Mouse (Mus musculus): ENCODE measurements around the gene Epop.

Gene Epop

DNA sequence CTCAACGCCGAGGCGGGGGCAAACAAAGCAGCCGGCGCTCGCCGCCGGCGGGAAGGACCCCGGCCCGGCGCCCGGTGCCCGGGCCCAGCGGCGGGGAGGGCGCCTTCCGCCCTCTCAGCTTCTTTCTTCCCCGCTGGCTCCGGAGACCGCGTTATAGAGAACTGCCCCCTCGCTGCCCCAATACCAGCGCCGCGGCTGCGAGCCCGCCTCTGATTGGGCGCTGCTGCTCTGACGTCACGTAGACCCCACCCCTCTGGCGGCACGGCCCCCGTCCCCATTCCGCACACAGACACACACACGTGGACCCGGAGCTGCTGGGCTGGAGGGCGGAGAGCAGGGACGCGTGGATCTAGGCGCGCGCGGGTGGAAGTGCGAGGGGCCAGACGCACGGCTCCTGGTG, at the start of gene Epop:
Epop (minus strand) TSS at position 127 of the 400 bp plus-strand sequence.
- peak; percentile 66 to 85 for DNase-seq (ENCODE audit: low spot score in 2 of 2)

DNA sequence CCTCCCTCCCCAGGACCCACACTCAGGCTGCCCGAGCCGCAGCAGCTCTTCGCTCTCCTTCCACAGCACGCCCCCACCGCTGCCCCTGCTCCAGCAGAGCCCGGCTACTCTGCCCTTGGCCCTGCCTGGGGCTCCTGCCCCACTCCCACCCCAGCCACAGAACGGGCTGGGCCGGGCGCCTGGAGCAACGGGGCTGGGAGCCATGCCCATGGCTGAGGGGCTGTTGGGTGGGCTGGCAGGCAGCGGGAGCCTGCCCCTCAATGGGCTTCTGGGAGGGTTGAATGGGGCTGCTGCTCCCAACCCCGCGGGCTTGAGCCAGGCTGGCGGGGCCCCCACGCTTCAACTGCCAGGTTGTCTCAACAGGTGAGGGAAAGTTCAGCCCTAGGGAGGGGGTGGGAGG, 48.8 kb upstream of the Epop start:
- no peak for DNase-seq (ENCODE audit: low spot score in 2 of 2)

DNA sequence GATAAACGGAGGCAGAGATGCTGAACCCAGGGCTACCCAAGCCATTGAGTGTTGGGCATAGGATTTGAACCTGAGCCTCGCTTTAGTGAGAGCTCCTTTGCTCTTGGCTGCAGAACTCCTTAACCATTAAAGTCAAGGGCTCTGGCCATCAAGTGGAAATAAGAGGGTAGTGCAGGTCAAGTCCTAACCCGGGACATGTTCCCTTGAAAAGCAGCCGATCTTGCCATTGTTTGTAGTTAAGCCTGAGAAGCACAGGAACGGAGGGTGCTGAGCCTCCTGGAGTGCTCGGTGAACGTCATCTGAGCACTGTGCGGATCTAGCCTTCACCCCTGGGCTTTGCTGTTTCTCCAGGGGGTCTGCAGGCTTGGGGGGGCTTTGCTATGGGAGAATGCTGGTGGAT, 48.3 kb upstream of the Epop start:
- DNase-seq (ENCODE audit: low spot score in 2 of 2): no peak

DNA sequence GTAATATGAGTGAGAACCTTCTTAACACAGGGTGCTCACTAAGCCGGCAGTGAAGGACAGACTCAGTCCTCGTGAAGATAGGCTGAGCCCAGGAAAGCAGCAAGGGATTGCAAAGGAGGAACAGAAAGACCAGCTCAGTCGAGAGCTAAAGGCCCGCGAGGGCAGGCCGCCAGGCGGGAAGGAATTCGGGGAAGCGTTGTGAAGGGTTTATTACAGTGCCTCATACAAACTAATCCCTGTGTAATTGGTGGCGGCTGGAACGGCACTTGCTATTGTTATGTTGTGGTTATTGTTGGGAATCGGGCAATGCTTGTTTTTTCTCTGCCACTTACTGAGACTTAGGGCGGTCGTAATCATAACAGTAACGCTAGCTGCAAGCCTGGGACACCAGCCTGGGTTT, 47.9 kb upstream of the Epop start:
- no peak for DNase-seq (ENCODE audit: low spot score in 2 of 2)

DNA sequence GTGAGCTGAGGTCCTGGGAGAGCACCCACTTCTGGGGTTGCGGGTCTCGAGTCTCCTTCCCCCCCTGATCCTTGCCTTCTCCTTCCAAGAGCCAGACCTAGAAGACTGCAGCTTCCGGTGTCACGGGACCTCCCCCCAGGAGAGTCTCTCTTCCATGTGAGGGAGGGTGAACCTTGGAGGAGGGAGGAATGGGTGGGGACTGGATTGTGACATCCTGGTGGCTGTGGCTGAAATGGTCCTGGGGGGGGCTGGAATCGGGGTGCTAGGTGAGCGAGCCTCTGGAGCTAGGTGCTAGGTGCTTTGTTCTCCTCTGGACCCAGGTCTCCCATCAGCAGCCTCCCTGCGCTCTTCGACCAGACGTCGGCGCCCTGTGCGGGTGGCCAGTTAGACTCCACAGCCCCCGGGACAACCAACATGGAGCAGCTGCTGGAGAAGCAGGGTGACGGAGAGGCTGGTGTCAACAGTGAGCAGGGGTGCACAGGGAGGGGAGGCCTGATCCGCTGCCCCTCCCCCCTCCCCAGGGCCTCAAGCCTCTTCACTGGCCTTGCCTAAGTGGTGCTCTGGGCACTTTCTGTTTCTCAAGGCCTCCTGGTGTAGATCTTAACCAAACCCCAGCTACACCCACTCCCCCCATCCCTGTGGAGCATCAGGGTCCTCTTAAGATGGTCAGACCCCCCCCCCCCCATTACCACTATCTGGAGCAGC, 46.7 kb upstream of the Epop start:
- DNase-seq (ENCODE audit: low spot score in 2 of 2): no peak

DNA sequence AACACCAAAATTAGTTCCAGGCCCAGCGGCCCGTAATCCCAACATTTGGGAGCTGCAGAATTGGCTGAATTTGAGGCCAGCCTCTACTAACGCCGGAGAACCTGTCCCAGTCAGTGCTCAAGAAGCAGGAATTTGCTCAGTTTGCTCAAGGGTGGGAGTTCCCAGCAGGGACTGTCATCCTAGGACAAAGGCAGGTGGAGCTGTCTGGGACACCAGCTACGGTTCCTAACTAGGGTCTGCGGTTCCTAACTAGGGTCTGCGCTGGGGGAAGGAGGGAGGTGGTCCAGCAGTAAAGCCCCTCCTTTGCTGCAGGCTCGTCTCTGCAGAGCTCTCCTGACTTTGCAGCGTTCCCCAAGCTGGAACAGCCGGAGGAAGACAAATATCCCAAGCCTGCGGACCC, 43.6 kb upstream of the Epop start:
- DNase-seq (ENCODE audit: low spot score in 2 of 2): no peak

DNA sequence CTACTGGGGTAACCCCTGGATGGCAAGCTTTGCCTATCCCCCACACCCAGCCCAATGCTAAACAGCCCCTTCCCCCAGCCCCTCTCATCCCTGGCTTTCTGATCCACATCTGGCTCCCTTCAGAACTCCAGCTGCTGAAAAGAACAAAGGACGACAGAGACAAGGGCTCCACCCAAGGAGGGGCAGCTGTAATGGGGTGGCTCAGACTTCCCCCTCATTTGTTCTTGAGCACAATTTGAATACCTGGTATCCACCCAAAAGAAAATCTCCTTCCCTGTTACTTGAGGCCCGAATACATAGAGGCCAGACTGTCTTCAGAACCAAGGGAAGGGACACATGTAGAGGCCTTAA, 41.6 kb upstream of the Epop start:
- no peak for DNase-seq (ENCODE audit: low spot score in 2 of 2)

DNA sequence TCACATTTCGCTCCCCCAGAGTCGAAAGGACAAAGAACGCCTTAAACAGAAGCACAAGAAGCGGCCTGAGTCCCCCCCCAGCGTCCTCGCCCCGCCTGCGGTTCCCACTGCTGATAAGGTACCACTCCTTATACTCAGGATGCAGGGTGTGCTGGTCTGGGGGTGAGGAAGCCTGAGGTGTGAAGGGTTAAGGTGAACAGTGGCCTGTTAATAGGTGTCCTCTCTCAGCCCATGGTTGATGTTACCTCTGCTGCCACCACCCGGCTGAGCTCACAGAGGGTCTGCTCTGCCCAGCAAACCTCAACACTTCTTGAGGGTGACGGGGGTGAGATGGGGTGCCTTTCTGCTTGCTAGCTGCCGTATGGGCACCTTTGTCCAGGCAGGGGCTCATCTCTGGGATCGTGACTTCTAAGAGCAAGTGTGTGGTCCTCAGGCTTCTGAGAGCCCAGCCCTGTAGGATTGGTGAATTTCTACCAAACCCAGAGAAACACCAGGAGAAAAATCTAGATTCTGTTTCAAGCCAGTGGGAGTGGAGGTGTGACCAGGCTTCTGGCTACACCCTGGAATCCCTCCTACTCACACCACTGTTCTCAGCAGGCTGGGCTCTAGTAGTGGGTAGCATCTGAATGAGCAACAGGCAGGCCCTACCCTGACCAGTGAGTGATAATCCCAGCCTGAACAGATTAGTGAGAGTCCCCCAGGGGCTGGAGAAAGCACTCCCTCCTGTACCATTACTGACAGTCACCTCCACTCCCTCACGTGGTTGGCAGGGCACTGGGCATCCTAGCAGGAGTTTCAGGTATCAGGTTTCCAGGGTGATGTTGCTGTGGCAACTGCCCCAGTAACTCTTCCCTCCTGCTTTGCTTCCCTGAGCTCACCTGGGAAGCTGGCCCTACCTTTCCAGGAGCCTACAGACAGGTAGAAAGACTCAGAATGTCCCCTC, 41.0 kb upstream of the Epop start:
- DNase-seq (ENCODE audit: low spot score in 2 of 2): no peak

DNA sequence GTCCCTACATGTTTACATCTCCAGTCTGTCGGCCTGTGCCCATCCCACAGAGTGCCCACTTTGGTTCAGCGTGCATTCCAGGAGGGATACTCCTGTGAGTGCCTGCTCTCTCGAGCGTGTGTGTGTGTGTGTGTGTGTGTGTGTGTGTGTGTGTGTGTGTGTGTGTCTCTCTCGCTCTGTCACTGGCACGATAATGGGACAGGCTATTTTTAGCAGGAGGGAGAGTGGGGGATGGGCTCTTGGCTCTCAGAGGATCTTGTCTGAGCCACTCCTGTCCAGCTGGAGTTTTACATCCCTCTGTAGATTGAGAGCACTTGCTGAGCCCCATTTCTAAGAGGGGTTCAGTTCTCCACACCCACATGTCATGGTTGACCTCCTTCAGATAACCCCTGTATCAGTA, 40.3 kb upstream of the Epop start:
- DNase-seq (ENCODE audit: low spot score in 2 of 2): no peak

DNA sequence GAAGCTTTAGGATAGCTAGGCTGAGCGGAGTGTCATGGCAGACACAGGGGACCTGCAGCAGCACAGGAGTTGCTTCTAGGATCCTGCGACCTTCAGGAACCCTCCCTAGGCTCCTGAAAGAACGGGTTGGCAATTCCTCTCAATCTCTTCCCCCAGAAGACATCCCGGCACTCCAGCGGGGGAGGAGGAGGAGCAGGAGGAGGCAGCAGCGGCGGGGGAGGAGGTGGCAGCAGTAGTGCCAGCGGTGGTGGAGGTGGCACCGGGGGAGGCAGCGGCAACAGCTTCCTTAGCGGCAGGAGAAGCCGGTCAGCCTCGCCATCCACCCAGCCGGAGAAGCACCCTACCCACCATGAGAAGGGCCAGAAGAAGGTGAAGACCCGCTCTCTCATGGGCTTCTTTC, 39.8 kb upstream of the Epop start:
- DNase-seq (ENCODE audit: low spot score in 2 of 2): no peak

DNA sequence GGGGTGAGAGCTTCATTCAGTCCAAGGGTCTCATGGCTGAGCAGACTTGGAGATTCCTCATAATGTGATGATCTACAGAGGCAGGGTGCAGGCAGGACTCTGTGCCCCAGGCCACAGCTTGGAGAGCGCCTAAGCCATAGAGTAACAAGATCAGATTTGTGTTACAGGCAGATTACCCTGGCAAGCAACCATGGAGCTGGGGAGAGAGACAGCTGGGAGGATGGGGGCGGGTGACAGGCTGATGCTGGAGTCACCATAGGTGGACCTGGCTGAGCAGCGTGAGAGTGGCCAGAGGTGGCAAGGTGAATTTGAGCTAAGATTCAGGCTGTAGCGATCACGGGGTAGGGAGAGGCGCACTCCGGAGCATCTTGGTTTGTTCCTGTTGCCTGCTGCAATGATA, 38.7 kb upstream of the Epop start:
- DNase-seq (ENCODE audit: low spot score in 2 of 2): no peak

DNA sequence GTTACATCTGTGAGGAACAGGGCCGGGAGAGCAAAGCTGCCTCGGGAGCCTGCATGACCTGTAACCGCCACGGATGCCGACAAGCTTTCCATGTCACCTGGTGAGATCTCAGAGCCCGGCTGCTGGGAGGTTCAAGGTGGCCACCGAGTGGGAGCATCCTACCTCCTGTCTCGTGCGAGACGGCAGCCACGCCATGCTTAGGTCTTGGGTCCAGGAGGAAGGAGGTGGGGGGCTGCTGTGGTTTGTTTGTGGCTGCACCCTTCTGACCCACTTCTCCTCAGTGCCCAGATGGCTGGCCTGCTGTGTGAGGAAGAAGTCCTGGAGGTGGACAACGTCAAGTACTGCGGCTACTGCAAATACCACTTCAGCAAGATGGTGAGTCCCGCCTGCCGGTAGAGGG, 37.3 kb upstream of the Epop start:
- no peak for DNase-seq (ENCODE audit: low spot score in 2 of 2)

DNA sequence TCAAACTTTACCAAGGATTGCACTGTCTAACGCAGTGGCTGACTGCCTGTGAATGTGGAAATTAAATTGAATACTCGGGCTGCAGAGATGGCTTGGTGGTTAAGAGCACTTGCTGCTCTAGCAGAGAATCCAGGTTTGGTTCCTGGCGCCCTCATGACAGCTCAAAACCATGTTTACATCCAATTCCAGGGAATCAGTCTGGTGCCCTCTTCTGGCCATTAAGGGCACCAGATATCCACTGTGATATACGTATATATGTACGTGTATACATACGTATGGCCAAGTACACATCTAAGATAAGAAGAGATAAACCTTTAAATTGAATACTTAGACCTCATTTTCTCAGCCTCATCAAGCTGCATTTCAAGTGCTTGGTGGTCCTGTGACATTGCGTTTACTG, 36.7 kb upstream of the Epop start:
- DNase-seq (ENCODE audit: low spot score in 2 of 2): no peak

DNA sequence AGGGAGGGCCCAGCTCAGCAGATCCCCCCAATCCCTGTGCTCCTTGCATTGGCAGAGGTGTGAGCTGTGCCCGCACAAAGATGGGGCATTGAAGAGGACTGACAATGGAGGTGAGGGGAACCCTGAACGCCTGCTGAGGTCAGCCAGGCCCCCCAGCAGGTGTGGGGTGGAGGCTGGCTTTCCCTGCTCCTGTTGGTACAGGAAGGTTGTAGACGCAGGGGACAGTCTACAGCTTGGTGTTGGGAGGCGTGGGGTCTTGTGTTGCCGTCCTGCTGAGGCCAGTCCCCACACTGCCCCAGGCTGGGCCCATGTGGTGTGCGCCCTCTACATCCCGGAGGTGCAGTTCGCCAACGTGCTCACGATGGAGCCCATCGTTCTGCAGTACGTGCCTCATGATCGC, 35.9 kb upstream of the Epop start:
- no peak for DNase-seq (ENCODE audit: low spot score in 2 of 2)

DNA sequence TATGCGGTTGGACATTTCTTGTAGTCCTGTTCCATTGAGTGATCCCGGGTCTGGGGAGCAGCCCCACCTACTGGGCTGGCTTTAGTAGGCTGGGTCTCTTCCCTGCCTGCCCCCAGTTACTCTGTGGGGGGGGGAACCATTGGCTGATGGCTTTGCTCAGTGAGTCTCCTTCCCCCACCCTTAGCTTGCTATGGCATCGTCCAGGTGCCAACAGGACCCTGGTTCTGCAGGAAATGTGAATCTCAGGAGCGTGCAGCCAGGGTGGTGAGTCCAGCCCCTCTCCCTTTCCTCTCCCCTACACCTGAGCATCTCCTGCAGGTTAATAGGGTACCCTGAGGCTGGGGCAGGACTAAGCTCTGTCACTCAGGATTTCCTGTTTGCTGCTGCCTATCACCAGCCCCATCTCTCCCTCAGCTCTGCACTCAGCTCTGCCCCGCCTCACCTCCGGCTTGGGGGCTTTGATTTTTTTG, 35.3 kb upstream of the Epop start:
- no peak for DNase-seq (ENCODE audit: low spot score in 2 of 2)

DNA sequence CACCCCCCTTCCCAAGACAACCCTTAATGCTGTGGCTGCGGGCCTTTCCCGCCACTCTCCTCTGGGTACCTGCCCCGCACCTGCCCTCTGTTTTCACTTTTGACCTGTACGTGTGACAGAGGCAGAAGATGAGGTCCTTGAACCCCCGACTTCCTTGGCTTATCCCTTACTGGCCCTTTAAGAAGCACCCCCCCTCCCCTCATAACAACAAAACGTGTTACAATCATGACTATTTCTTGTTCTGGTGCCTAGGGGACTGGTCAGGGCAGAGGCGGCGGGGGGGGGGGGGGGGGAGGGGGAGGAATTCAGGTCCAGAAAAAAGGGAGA, 34.8 kb upstream of the Epop start:
- peak in 1 of 2 experiments; percentile 17 for DNase-seq (ENCODE audit: low spot score in 2 of 2)

DNA sequence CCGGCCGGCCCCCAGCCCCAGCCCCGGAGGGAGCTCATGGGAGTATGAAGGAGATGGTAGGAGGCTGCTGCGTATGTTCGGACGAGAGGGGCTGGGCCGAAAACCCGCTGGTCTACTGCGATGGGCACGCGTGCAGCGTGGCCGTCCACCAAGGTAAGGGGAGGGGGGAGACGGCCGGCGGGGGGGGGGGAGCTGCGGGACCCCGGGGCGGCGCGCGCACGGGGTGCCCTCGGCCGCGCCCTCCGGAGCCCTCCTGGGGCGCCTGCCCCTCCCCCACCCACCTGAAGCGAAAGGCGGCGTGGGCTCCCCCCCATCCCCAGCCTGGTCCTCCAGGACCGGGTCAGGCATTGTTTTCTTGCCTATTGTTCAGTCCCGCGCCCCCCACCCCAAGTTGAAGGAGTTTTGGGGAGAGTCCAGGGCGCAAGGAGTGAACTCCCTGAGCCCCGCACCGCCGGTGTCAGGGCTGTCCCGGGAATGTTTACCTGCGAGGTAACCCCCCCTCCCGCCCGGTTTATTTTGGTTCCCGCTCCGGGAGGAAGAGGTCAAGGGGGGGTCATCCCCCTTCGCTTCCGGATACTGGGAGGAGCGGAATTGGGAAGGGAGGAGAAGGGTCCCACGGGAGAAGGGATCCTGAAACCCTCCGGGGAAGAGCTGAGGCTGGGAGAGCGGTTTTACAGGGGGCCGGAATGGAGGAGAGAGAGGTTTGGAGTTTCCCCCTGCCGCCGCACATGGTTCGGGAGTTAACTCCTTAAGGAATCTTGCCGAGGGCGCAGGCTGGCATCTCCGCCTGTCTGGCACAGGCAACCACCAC, 34.2 kb upstream of the Epop start:
- DNase-seq (ENCODE audit: low spot score in 2 of 2): peak; percentile 35 to 36

DNA sequence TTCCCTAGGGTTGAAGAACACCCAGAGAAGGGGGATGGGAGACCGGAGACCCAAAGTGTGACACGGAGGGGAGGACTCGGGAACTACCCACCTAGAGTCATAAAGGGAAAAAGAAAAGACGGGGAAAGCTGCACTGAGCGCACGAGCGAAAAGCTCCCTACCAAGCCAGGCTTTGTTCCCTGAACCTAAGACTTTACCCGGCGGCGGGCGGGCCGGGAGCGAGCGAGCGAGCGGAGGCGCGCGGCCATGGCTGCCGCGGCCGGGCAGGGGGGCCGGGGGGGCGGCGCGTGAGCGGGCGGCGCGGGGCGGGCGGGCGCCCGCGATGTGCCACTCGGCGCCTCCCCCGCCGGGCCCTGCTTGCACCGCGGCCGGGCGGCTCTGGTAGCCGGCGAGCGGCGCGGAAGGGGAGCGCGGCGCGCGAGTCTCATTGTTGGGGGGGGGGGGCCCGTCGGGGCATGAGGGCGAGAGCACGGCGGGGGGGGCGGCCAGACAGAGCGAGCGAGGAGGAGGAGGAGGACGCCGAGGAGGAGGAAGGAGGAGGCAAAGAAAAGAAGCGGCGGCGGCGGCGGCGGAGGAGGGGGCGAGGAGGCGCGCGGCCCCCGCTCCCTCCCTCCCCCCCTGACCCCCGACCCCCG, 33.5 kb upstream of the Epop start, which contains the start of gene Mllt6:
Mllt6 (plus strand) TSS at position 522 of the 635 bp plus-strand sequence.
- DNase-seq (ENCODE audit: low spot score in 2 of 2): peak; percentile 59 to 72

DNA sequence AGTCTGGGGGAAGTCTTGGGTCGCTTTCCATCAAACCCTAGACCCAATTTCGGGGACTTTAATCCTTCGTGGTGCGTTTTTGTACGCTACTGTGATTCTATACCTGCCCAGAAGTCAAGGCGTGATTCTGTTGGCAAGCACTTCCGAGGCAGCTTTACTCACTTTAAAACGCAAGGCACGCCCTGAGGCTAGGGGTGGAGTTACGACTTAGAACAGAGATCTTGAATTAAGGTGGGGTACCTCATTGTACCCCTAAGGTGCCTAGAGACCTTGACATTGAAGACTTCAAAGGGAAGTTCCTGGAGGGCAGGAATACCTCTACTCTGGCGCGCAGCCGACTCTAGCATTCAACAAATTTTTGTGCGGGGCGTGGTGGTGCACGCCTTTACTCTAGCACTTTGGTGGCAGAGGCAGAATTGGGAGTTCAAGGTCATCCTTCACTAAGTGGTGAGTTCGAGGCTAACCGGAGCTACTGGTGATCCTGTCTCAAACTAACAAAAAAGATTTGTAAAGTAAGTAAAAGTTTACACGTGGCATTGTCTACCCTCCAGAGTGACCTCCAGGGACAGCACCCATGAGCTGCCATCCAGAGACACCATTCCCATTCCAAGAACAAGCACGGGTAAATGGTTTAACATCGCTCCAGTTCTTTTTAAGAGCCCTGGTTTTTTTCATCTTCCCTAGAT, 32.8 kb upstream of the Epop start:
- peak; percentile 48 to 52 for DNase-seq (ENCODE audit: low spot score in 2 of 2)

DNA sequence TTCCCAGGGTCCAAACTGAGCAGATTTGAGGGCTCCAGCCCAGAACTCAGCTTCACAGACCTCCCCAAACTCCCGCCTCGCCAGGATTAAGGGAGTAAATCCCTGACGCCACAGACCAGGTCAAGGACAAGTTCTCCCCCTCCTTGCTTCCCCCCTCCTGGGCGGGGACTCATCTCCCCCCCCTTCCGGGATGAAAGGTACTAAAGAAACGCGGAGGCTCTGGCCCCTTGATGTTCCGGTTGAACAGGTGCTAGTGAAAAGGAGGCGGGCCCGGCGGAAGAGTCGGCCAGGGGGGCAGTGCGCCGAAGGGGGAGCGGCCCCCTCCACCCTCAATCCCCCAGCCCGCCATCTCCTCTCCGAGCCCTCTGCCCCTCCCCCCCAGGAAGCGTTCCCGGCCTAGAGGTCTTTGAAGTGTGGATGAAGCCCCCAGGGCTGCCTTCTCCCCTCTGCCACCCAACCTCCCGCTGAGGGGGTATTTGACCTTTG, 32.2 kb upstream of the Epop start:
- peak; percentile 65 to 79 for DNase-seq (ENCODE audit: low spot score in 2 of 2)

All from urinary bladder, postnatal 36 days (tissue).